Mouse (Mus musculus): ENCODE results near the gene Cped1. TPM values are rescaled to one million over a fixed set of nuclear protein-coding genes. Genes with fewer than 3 reads are reported as not detected.
"Not testable (repeated sequence)": the region's sequence is repeated elsewhere in the genome, so short reads cannot be mapped to it uniquely, and the experiment has no call there.

Gene Cped1
- total RNA-seq, 2 experiments from 2014 or later, result 2.2 TPM

GRCm38 (mm10) chr6:22074232-22075083 is 88.7 kb downstream of the Cped1 start:
- DNase-seq (ENCODE audit: low spot score in 2 of 2), result no peak

DNA sequence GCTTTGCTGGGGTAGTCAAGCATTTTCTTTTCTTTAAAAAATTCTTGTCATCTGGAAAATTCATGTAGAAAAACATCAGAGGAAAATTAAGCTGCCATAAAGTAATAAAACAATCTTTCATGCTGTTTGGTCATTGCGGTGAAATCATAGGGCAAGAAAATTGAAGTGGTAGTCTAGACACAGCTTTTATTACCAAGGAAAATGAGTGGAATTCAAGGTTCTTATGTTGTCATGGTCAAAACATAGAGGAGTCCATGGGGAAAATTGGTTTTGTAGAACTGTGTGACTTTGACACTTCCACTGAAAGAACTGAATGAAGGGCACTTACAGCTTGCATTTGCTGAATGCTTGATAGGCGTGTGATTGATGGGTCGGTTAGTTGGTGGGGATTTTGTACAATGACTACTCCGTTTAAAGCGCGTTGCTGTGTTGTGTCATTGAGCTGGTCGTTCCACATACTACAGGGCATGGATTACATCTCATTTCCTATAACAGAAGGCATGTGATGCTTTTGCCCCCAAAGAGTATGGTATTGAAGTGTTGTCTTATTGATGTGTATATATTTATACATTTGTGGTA is 93.1 kb downstream of the Cped1 start:
- DNase-seq (ENCODE audit: low spot score in 2 of 2), result no peak

- DNase-seq (ENCODE audit: low spot score in 2 of 2), result no peak
These were observed 100.3 kb downstream of the Cped1 start for GRCm38 (mm10) chr6:22086056-22086455.

GRCm38 (mm10) chr6:22088346-22089064 is 102.8 kb downstream of the Cped1 start:
- DNase-seq (ENCODE audit: low spot score in 2 of 2), result no peak

GRCm38 (mm10) chr6:22091773-22092172 is 106.1 kb downstream of the Cped1 start:
- no peak for DNase-seq (ENCODE audit: low spot score in 2 of 2)

- DNase-seq (ENCODE audit: low spot score in 2 of 2), result no peak
These were observed 108.1 kb downstream of the Cped1 start for GRCm38 (mm10) chr6:22093792-22094191.

- DNase-seq (ENCODE audit: low spot score in 2 of 2), result peak; percentile 30 to 79
These were observed 112.0 kb downstream of the Cped1 start for GRCm38 (mm10) chr6:22097709-22098108.

- DNase-seq (ENCODE audit: low spot score in 2 of 2), result no peak
These were observed 114.1 kb downstream of the Cped1 start for GRCm38 (mm10) chr6:22099832-22100231.

DNA sequence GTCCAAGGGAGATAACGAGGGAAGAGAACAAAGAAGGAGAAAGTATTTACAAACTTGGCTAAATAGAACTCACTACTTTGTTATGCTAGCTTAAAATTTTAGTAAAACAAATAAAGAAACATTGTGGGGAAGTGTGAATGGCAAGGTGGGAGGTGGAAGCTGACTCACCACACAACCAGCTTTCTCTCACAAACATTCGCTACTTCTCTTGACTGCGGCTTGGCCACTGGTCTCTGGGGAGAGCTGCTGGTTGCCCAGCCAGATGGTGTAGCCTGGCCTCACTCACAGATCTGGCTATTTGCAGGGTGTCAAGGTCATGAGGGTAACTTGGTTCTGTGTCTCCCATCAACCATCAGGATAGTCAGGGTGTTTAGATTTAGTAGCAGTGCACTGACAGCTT is 116.2 kb downstream of the Cped1 start:
- no peak for DNase-seq (ENCODE audit: low spot score in 2 of 2)

DNA sequence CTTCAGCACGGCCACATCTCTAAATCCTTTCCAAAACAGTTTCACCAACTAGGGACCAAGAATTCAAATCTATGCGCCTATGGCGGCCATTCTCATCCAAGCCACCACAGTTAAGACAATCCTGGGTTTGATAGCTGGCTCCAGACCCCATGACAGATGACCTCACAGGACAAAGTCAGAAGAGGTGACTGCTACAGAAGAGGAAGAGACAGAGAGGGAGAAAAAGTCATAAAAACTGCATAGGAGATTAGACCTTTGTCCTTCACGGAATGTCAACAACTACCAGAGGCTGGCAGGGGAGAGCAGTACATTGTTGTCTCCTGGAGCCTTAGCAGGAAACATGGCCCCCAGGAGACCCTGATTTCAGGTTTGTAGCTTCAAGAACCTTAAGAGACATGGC is 117.0 kb downstream of the Cped1 start:
- DNase-seq (ENCODE audit: low spot score in 2 of 2), result no peak

GRCm38 (mm10) chr6:22103713-22104112 is 118.0 kb downstream of the Cped1 start:
- no peak for DNase-seq (ENCODE audit: low spot score in 2 of 2)

GRCm38 (mm10) chr6:22104211-22104610 is 118.5 kb downstream of the Cped1 start:
- no peak for DNase-seq (ENCODE audit: low spot score in 2 of 2)

GRCm38 (mm10) chr6:22114079-22114478 is 128.4 kb downstream of the Cped1 start:
- DNase-seq (ENCODE audit: low spot score in 2 of 2), result no peak

GRCm38 (mm10) chr6:22116679-22117078 is 131.0 kb downstream of the Cped1 start:
- DNase-seq (ENCODE audit: low spot score in 2 of 2), result no peak

- DNase-seq (ENCODE audit: low spot score in 2 of 2), result peak; percentile 21 to 81
These were observed 136.4 kb downstream of the Cped1 start for GRCm38 (mm10) chr6:22122080-22122479.

- DNase-seq (ENCODE audit: low spot score in 2 of 2), result no peak
These were observed 137.0 kb downstream of the Cped1 start for GRCm38 (mm10) chr6:22122693-22123092.

DNA sequence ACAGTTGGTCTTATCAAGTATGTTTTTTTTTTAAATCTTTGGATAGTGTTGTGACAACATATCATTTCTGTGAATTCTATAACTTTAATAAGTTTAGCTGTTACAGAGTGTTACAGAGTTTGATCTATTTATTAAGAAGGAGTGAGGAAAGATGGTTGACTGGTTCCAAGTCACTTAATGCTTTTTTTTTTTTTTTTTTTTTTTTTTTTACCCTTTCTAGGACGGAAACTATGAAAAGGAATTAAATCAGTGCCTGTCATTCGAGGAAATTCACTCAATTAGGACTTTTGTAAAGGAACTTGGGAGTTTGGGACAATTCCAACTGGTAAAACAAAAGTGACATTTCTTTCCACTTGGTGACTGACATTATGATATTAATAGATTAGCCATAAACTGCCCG is 137.6 kb downstream of the Cped1 start:
- DNase-seq (ENCODE audit: low spot score in 2 of 2), result no peak

- DNase-seq (ENCODE audit: low spot score in 2 of 2), result not testable (repeated sequence)
These were observed 139.0 kb downstream of the Cped1 start for GRCm38 (mm10) chr6:22124575-22125330.

GRCm38 (mm10) chr6:22135038-22135631 is 149.4 kb downstream of the Cped1 start:
- no peak for DNase-seq (ENCODE audit: low spot score in 2 of 2)

DNA sequence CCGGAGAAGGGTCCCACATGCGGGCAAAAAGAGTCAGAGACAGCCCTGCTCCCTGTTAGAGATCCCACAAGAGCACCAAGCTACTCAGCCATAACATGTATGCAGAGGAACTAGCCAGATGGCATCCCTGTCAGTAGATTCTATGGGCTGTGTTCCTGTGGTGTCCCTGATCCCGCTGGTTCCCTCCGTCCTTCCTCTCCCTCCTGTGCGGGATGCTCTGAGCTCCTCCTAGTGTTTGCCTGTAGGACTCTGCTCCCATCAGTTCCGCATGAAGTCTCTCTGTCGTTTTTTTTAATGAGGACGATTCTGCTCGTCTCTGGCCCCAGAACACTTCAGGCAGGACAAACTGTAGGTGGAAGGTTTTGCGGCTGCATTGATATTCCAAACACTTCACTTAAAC is 151.1 kb downstream of the Cped1 start:
- DNase-seq (ENCODE audit: low spot score in 2 of 2), result no peak

DNA sequence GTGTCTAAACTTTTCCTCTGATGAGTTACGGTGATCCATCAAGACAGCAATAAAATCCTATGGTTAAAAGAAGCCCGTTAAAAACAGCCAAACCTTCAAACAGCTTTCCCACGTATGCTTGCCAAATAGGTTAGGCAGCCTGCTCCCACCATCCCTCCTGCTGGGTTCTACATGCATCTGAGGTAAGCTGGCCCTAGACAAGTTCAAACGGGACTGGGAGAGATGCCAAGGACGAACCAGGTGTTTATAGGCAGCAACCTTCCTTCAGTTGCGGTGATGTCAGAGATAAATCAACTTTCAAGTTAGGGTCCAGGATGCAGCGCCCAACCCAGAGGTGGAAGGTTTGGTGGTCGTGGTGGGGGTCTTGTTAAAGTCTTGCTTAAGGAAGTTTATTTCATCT is 155.1 kb downstream of the Cped1 start:
- DNase-seq (ENCODE audit: low spot score in 2 of 2), result no peak

Data from layer of hippocampus, adult 18-20 months (tissue).